Mouse (Mus musculus) c-Kit-negative CD71-positive TER-119-positive erythroid progenitor cells, embryonic 14.5 days (primary cell): ENCODE measurements around the gene Ric8b.

Source experiments
- DNase-seq: peaks from one replicate; pipeline ENCODE4 v3.0.0-alpha.2; 2013; ENCODE audit warnings: low read depth, low spot score

Ric8b gene

DNA sequence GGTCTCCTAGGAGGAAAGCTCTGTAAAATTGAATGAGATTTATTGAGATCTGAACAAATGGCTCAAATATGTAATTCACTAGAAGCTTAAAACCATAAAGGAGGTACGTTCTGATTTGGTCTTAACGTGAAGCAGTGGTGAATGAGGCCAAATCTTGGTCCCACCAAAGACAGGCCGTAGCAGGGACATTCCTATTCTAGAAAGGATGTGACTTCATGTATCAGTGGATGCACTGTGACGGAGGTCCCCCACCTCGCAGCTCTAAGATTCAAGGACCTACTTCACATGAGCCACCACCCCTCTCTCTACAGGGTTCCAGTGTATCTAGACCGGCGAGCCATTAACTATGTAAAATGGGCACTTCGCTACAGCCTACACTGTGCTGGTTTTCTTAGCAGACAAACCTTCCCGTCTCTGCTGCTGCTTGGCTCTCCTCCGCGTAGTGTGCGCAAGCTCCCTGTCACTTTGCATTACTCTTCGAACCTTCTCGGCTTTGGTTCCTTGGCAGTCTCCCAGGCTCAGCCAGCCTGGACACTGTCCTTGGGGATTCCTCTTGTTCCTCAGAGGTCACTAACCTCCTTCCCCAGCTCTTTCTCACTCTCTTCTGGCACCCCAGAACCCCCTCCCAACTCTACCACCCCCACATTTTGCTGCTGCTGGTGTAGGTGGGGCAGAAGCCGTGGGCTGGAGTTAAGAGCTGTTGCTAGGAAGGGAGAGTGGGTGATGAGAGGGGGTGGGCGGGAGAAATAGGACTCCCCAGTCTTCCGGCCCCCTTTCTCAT is 8.2 kb upstream of the Ric8b start:
- DNase-seq = no peak

DNA sequence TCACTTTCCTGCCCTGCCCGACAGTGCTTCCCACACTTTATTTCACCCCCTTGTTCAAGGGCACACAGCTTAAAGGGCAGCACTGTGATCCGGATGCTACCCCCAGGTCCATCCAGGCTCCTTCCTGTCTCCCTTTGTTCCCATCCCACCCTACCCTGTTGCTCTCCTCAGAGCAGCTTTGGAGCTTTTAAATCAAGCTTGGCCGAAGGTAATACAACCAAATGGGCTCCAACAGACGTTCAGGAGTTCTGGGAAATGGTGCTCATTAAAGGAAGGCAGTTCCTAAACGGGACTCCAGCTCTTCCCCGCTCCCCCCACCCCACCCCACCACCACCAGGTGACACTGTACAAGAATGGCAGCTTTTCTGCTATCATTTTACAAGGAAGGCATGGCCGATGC is 7.2 kb upstream of the Ric8b start:
- DNase-seq = no peak

DNA sequence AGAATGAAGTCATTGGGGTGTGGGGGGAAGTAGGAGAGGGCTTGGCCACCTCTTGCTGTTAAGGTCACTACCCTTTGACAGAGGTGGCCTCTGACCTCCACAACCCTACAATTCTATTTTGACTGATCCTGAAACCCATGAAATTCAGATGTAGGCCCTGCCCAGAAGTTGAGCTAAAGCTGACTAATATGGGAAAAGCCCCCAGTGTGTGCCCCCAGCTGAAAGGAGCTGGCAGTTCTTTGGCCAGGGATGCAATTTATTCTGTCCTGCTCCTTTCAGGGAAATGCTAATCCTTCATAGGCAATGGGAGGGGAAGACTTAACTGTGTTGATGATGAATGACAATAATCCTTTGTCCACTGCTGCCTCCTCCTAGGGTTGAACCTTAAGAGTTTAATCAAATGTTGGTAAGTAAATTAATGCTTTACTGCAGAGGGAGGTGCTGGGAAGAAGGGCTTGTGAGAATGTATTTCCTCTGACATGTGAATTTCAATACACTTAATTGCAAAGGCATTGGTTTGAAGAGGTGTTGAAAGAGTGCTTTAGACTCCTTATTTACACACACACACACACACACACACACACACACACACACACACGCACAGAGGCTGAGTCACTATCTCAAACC is 6.5 kb upstream of the Ric8b start:
- no peak for DNase-seq

DNA sequence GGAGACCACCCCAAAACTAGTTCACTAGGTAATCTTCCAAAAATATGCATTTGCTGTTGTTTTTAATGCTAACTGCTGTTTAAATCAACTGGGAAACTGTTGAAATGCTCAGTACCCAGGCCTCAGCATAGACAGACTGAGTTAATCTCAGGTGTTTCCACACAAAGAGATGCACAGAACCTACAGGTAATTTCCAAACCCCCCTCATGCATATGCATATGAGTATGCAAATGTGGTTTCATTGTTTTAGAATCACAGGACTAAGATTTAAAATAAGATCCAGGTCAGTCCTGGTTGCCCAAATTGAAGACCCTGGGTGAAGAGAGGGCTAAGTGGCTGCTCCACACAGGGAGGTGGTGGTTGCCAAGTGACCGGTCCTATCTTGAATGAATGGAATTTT is 4.3 kb upstream of the Ric8b start:
- no peak for DNase-seq

DNA sequence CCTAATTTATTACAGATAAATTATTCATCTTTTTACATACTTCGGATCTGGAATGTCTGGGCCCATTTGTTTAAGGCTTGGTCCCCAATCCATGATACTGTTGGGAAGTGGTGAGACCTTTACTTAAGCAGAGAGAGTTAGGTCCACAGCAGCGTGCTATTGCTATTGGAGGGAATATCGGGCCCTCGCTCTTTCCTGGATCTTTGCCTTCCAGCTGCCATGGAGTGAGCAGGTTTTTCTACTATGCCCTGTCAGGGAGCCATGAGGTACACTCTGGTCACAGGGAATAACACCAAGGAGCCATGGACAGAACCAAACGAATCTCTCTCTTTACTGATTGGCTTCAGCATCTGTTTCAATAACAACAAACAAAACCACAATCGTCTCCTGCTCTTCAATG is 1.9 kb upstream of the Ric8b start:
- DNase-seq = no peak

DNA sequence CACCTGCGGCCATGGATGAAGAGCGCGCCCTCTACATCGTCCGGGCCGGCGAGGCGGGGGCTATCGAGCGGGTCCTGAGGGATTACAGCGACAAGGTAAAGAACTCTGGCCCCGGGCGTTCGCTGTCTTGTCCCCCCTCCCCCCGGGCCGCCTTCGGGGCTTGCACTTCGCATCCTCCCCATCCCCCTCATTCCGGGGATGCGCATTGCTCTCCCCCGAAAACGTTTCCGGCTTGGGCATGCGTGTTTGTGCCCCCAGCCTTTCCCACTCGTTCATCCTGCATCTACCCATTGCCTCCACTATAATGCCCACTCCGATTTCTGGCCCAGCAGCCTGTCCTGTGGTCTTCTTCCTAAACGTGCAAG is 297 bp downstream of the Ric8b start:
- no peak for DNase-seq

DNA sequence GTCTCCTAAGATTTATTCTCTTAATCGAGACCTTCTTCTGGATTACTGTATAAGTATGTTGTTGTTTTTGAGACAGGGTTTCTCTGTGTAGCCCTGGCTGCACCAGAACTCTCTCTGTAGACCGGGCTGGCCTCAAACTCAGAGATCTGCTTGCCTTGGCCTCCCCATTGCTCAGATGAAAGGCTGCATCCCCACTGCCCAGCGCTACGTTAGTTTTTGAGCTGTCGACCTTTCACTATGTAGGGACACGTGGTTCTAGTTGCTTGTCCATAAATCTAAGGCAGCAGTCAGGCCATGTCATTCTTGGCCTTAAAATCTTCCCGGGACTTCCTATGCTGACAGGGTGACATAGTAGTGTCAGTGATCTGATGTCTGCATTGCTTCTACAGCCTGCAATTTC is 8.9 kb downstream of the Ric8b start:
- DNase-seq = no peak

DNA sequence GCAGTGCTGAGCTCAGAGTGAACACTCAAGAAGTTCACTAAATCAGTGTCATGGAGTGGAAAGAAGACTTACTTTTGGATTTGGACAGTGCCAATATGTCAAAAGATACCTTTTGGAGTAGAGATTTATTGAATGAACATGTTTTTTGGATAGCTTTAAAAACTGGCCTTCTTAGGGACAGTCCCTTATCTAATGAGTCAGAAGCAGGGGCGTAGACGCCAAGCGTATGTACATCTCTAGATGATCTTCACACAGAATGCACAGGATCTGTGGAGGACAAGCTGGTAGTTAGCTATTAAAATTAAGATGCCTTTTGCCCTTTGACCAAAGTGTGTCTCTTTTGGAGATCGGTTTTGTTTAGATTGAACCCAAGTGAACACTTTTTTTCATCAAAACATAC is 9.5 kb downstream of the Ric8b start:
- no peak for DNase-seq

DNA sequence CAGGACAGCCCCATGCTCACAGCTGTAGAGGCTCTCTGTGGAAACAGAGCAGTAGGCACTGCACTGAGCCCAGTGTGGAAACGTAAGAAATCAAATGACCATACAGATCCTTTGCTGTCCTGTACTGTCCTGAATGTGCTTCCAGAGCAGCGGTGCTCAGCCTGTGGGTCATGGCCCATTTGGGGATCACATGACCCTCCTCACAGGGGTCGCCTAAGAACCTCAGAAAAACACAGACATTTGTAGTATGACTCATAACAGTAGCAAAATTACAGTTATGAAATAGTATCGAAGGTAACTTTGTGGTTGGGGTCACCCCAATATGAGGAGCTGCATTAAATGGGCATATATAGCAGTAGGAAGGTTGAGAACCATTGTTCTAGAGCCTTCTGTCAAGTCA is 11.0 kb downstream of the Ric8b start:
- no peak for DNase-seq

DNA sequence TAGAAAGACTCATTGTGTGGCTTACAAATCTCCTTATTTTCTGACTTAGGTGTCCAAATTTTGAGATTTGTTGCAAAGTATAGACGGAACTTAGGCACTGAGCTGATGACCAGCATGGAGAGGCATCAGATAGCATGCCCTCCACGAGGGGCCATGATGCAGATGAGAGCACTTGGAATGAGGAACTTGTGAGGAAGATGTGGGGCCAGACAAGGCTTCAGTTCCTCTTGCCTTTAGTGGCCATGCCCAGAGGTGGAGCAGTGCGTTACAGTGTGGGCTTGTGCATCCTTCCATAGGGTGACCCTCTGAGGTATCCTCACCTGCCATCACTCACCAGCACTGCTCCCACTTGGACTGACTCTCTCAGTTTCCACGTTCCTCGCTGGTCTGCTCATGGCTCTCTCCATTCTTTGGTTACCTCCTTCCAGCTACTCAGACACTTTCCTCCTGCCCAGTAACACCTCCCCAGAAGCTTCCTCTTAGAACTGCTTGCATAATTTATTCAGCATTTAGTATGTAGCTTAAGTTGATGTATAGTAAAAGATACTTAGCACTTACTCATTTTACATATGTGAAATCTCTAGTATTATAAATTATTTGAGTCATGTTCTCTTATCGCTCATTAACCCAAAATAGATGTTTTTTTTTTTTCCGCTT is 18.3 kb downstream of the Ric8b start:
- DNase-seq = no peak

DNA sequence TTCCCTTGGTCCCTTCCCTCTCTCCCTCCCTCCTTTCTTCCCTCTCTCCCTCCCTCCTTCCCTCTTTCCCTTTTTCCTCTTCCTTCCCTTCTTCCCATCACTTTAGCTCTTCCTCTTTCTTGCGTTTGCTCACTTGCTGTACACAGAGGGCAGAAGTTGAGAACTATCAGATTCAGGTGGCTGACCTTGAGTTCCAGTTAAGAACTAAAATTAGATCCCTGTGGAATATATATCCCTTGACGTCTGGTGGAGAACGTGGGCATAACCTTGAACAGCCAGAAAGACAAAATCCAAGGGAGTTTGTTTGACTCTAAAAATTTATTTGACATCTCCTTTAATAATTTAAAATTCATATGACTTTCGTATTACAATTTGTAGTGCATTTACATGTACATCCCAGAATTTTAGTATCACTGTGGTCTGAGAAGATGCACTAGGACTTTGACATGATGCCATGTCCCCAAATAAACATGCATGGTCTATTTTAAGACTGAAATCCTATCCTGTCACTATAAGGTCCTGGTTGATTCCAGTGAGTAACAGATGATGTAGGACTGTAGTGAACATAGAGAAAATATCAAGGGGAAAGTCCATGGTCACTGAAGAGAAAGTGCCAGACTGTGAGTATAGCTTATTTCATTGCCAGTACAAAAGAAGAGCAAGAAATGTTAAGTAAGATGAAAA is 19.6 kb downstream of the Ric8b start:
- DNase-seq = no peak

DNA sequence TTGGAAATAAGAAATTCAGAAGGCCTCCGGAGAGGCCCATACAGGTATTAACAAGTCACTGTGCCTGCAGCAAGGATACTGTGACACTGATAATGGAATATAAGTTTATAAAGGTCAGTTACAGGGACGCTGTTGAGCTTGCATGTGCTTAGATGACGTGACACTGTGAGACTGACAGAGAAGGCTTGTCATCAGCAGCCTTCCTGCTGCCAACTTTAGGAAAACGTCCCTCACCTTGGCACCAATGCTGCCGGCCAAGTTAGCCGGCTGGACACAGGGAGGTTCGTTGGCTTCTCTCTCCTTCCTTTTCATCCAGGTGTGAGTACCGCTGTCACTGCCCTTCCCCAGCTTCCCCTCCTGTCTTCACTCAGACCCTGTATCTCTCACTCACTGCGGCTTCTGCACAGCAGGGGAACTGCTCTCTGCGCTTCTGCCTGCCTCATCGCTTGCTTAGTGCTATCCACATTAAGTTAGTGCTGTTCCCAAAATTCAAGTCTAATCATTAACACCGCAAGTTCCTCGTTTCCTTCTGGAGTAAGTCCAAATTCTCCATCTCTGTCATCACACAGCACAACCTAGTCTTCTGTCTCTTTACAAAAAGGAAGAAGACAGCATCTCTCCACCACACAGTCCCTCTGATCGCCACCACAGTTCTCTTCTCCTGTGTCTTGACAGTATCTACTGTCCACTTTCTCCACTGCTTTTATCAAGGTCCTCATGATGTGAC is 20.8 kb downstream of the Ric8b start:
- no peak for DNase-seq

DNA sequence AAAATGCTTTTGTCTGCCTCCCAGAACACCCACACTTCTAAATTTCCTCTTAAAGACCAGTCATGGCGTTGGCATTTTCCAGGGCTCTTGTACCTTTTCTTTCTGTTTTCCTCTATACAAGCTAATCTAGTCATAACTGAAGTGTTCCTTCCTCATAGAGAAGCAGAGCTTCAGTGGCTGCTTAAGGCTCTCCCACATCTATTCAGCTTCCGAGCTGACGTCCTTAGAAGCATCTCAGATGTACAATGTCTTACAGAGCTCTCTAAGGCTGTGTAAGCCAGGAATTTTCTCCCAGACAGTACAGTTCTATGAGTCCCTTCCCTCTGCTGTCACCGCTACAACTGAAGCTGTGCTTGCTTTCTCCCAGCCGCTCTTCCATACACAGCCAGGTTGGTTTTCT is 21.5 kb downstream of the Ric8b start:
- no peak for DNase-seq

DNA sequence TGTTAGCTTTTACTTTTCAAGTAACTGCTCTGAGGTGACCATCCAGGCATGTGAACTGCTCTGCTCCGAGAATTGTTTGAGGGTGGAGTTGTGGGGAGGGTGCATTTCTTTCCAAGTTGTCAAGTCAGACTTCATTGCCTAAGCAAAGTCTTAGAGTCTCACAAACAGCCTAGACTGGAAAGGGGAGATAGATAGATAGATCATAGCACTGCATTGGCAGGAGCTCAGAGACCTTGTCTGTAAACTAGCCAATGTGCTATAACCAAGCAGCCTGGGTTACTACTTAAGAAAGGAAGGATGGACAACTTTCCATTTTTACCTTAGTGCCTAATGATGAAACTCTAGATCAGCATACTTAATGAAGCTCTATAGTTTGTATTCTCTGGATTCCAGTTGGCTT is 22.9 kb downstream of the Ric8b start:
- no peak for DNase-seq

DNA sequence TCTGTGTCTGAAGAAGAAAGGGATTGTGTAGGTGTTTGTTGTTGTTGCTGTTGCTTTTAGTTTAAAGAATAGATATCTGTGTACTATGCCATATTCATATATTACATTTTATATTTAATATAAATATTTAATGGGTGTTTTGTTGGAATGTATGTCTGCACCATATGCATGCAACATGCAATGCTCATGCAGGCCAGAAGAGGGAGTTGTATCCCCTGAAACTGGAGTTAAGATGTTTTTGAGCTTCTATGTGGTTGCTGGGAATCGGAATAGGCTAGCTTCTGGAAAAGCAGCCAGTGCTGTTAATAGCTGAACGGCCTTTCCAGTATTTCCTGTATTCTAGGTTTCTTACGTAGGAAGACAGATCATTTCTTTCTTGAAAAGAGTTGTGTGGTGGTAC is 28.3 kb downstream of the Ric8b start:
- no peak for DNase-seq

DNA sequence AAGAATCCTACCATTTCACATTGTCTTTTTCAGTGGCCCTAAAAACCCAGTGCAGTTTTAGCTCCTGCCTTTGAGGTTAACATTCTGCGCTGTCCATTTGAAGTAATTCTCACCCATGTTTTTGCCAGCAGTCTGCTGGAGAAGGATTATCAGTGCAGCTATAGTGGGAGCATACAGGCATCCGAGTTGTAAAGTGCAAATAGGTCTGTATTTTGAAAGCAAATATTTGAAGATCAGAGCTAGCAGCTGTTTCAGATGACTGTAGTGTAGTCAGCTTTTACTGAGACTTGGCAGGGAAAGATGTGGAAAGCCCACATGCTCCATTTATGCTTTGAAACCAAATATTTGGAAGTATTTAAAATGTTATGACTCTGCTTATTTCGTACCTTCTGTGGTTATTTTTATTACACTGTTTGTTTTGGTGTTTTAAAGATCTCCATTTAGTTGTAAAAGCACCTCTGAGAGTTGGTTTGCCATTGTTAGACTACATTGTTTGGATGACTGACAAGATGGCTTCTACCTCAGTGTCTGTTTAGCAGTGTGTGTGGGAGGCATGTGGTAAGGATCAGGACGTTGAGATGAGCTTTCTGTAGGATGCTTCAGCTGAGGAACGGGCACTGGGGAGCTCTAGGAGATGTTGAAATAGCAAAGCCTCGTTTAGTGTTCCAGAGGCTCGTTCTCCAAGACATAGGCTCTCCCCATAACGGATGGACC is 31.7 kb downstream of the Ric8b start:
- DNase-seq = no peak

DNA sequence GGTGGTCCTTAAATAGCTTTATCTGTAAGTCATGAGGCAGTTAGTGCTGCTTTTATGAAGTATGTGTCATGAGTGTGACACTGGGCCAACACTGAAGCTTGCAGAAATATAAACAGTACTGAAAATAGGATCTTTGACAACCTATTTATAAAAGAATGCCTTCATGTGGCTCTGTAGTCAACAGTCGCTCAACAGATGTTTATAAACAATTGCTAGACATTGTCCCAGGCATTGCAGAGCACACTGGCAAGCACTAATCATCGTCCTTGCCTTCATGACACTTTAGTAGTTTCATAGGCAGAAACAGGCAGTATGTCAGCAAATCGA is 32.2 kb downstream of the Ric8b start:
- no peak for DNase-seq

DNA sequence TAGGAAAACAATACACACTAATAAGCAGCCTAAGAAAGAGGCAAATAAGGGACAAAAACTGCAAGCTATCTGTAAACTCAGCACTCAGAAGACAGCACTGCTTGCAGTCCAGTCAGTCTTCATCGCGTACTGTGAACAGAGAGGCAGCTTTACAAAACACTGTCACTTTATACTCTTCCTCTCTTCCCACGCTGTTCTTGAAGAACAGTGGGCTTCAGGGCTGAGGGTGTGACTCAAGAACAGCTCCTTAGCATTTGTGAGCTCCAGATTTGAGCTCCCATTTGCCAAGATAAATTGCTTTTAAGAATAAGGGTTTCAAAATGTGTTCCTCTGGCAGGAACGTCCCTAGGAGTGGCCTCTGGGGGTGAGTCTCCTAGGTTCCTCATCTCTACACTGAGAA is 33.0 kb downstream of the Ric8b start:
- DNase-seq = no peak

DNA sequence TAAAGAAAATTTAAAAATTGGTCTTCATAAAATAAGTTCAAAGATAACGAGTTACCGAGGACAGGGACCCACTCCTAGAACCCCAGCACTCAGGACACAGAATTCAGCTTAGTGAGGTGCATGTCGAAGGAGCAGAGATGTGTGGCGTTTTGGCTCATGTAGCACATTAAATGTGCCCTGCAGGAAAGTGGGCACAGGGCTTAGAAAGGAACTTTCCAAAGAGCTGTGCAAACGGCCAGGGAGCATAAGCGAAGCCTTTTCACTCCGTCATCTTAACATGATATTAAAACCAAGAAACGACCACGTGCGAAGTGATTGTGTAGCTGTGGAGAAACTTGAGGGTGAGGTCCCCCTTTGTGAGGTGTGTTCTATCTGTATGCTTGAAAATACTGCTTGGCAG is 36.8 kb downstream of the Ric8b start:
- no peak for DNase-seq

DNA sequence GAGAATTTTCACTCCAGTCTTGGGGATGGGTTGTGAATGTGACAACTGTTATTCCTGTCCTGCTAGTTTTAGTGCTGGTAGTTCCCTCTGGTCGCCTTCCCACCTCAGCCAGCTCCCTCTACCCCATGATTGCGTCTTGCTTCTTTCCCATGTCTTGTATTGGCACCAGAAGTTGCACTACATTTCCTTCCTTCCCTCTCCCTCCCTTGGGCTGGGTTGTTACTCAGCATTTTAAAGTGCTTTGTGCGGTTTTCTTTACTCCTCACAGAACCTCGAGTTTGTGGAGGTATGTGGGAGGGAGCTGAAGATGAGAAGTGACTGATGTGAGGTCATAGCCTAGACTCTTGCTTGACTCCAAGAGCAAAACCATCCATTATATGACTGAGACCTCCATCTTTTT is 38.8 kb downstream of the Ric8b start:
- no peak for DNase-seq

DNA sequence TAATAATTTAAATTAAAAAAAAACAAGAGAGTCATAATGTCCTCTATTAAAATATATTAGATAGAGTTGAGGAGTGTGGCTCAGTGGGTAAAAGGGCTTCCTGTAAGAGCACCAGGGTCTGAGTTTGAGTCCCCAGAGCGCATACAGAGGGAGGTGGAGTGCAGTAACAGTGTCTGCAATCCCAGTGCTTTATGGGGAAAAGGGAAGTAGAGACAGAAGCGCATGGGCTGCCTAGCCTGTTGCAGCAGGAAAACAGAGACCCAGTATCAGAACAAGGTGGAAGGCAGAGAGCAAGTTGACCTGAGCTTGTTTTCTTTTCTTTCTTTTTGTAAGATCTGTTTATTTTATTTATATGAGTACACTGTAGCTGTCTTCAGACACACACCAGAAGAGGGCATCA is 41.2 kb downstream of the Ric8b start:
- no peak for DNase-seq
